ENCODE assay signal across 8 mouse cellular contexts in genomic region chr5:30949654-30950326, GRCm38 (mm10). TPM values are rescaled to one million over a fixed set of nuclear protein-coding genes. Genes with fewer than 3 reads are reported as not detected.
A peak's percentile ranks its signal among the peaks of the same experiment; 100 is the strongest.
DNase-seq lines count a peak whose midpoint lies in the region; ATAC-seq lines count a peak whose summit lies in the region.

No protein-coding gene starts in this region.

- peak overlapping the region; percentile 94 for H3K4me2 ChIP-seq in lung, embryonic 16.5 days (ENCODE audit: low read depth, low read length)

- peak overlapping the region; percentile 66 for H3K4me3 ChIP-seq in hindbrain, embryonic 10.5 days
- peak overlapping the region; percentile 78 for H3K4me3 ChIP-seq in lung, embryonic 16.5 days (ENCODE audit: low read length)

- peaks cover 31% of the 10 kb centered on the region for H3K4me1 ChIP-seq in hindbrain, embryonic 10.5 days (replicated peaks)
- H3K4me1 ChIP-seq in lung, embryonic 16.5 days (replicated peaks; ENCODE audit: control insufficient read depth, insufficient read depth, low read length) = peaks cover 15% of the 10 kb centered on the region

- peak; percentile 53 for ATAC-seq in frontal cortex, adult (ENCODE audit: low TSS enrichment)
- ATAC-seq in lung, embryonic 16.5 days (ENCODE audit: low read depth) = peak; percentile 94

- peak; percentile 97 for DNase-seq in Muller cell, postnatal 12 days (ENCODE audit: inconsistent ontology term)
- peak; percentile 84 for DNase-seq in cerebellum, adult 9-10 months
- peak; percentile 93 for DNase-seq in hindbrain, embryonic 10.5 days (ENCODE audit: low spot score)
- peak; percentile 95 for DNase-seq in layer of hippocampus, adult 9-11 months
- peak; percentile 92 for DNase-seq in ovary, adult 18-20 months (ENCODE audit: low spot score)
- DNase-seq in thymus, postnatal 0 days (ENCODE audit: low spot score) = peak; percentile 94

- H3K9me3 ChIP-seq in hindbrain, embryonic 10.5 days = no peaks in the 10 kb centered on the region
- no peaks in the 10 kb centered on the region for H3K9me3 ChIP-seq in lung, embryonic 16.5 days (ENCODE audit: control insufficient read depth, low read length)

- H3K36me3 ChIP-seq in hindbrain, embryonic 10.5 days = peaks cover 32% of the 10 kb centered on the region
- H3K36me3 ChIP-seq in lung, embryonic 16.5 days (ENCODE audit: control insufficient read depth, insufficient read depth, low read length) = peaks cover 20% of the 10 kb centered on the region

- H3K27ac ChIP-seq in hindbrain, embryonic 10.5 days = peak overlapping the region; percentile 87
- H3K27ac ChIP-seq in lung, embryonic 16.5 days (ENCODE audit: low read length) = peak overlapping the region; percentile 64

- H3K27me3 ChIP-seq in hindbrain, embryonic 10.5 days (ENCODE audit: insufficient read depth, poor library complexity, severe bottlenecking) = peaks cover 22% of the 10 kb centered on the region
- H3K27me3 ChIP-seq in lung, embryonic 16.5 days (ENCODE audit: control insufficient read depth, insufficient read depth, low read depth, low read length) = no peaks in the 10 kb centered on the region; the same call in 1 of the 2 replicates

- peak overlapping the region; percentile 74 for H3K9ac ChIP-seq in lung, embryonic 16.5 days (ENCODE audit: low read length)

- WGBS in hindbrain, embryonic 10.5 days = under 1% methylated on average over 31 of the region's 31 CpGs
- under 1% methylated on average over 31 of the region's 31 CpGs for WGBS in lung, embryonic 16.5 days

RNA-seq across cellular contexts. Expression of gene Cgref1, which starts 4.4 kb away (rescaled TPM):
- polyA plus RNA-seq in hindbrain, embryonic 10.5 days (2016; fragmentation: Nextera tagmentation; extraction: Ambion mirVana) = 3.7 and 6.7 TPM in 2 replicates
- 2.1 and 3.3 TPM in 2 replicates for polyA plus RNA-seq in lung, embryonic 16.5 days (2015; fragmentation: Nextera tagmentation; extraction: Ambion mirVana)
- polyA plus RNA-seq in thymus, postnatal 0 days (2015; fragmentation: Nextera tagmentation; extraction: Ambion mirVana) = 0.70 and 0.71 TPM in 2 replicates

RNA-seq across cellular contexts. Expression of gene Preb, which starts 10.4 kb away (rescaled TPM):
- 147 and 152 TPM in 2 replicates for polyA plus RNA-seq in hindbrain, embryonic 10.5 days (2016; fragmentation: Nextera tagmentation; extraction: Ambion mirVana)
- 125 and 129 TPM in 2 replicates for polyA plus RNA-seq in lung, embryonic 16.5 days (2015; fragmentation: Nextera tagmentation; extraction: Ambion mirVana)
- polyA plus RNA-seq in thymus, postnatal 0 days (2015; fragmentation: Nextera tagmentation; extraction: Ambion mirVana) = 141 and 156 TPM in 2 replicates

RNA-seq across cellular contexts. Expression of gene Tcf23, which starts 18.7 kb away (rescaled TPM):
- polyA plus RNA-seq in hindbrain, embryonic 10.5 days (2016; fragmentation: Nextera tagmentation; extraction: Ambion mirVana) = not detected in 2 replicates
- 0.21 and 0.40 TPM in 2 replicates for polyA plus RNA-seq in lung, embryonic 16.5 days (2015; fragmentation: Nextera tagmentation; extraction: Ambion mirVana)
- 0.03 and 0.04 TPM in 2 replicates for polyA plus RNA-seq in thymus, postnatal 0 days (2015; fragmentation: Nextera tagmentation; extraction: Ambion mirVana)

RNA-seq across cellular contexts. Expression of gene Khk, which starts 28.6 kb away (rescaled TPM):
- polyA plus RNA-seq in hindbrain, embryonic 10.5 days (2016; fragmentation: Nextera tagmentation; extraction: Ambion mirVana) = 7.2 and 8.0 TPM in 2 replicates
- 13.2 and 15.0 TPM in 2 replicates for polyA plus RNA-seq in lung, embryonic 16.5 days (2015; fragmentation: Nextera tagmentation; extraction: Ambion mirVana)
- polyA plus RNA-seq in thymus, postnatal 0 days (2015; fragmentation: Nextera tagmentation; extraction: Ambion mirVana) = 31.7 and 32.5 TPM in 2 replicates

RNA-seq across cellular contexts. Expression of gene Emilin1, which starts 36.6 kb away (rescaled TPM):
- polyA plus RNA-seq in hindbrain, embryonic 10.5 days (2016; fragmentation: Nextera tagmentation; extraction: Ambion mirVana) = 85.1 and 87.4 TPM in 2 replicates
- 212 and 225 TPM in 2 replicates for polyA plus RNA-seq in lung, embryonic 16.5 days (2015; fragmentation: Nextera tagmentation; extraction: Ambion mirVana)
- polyA plus RNA-seq in thymus, postnatal 0 days (2015; fragmentation: Nextera tagmentation; extraction: Ambion mirVana) = 47.0 and 47.5 TPM in 2 replicates

Comparison
In these comparisons a context has a peak if more than half of its experiments do, and no peak if none do; other contexts are left out.
1. Peak in every context shown above with its lines: DNase-seq, ATAC-seq, H3K4me3 ChIP-seq and H3K27ac ChIP-seq.